Mouse (Mus musculus) cerebellum, postnatal 36 days (tissue): ENCODE results near the gene Tnfsf15.
A peak's percentile ranks its signal among the peaks of the same experiment; 100 is the strongest.

Experiments
- DNase-seq, 2 experiments: peaks; one replicate each; pipeline ENCODE4 v3.0.0; 2021 to 2022; ENCODE audit warnings: mixed read lengths in 2 of 2

Tnfsf15 gene

GRCm38 (mm10) chr4:63744693-63745171 lies at the start of gene Tnfsf15:
TSS of gene Tnfsf15 (minus strand) at chr4:63745113.
- peak; percentile 81 to 88 for DNase-seq

GRCm38 (mm10) chr4:63792328-63792727 lies 47.4 kb upstream of the Tnfsf15 start:
- DNase-seq: no peak

- DNase-seq: no peak
Measured at GRCm38 (mm10) chr4:63785466-63785865, 40.6 kb upstream of the Tnfsf15 start.

GRCm38 (mm10) chr4:63783826-63784225 lies 38.9 kb upstream of the Tnfsf15 start:
- no peak for DNase-seq

GRCm38 (mm10) chr4:63782970-63783613 lies 38.2 kb upstream of the Tnfsf15 start:
- no peak for DNase-seq

- DNase-seq: no peak
Measured at GRCm38 (mm10) chr4:63777223-63777622, 32.3 kb upstream of the Tnfsf15 start.

GRCm38 (mm10) chr4:63773306-63774090 lies 28.6 kb upstream of the Tnfsf15 start:
- DNase-seq: peak in 1 of 2 experiments; percentile 15

GRCm38 (mm10) chr4:63772514-63772913 lies 27.6 kb upstream of the Tnfsf15 start:
- no peak for DNase-seq

- no peak for DNase-seq
Measured at GRCm38 (mm10) chr4:63771291-63771690, 26.4 kb upstream of the Tnfsf15 start.

- no peak for DNase-seq
Measured at GRCm38 (mm10) chr4:63769161-63769560, 24.2 kb upstream of the Tnfsf15 start.

- DNase-seq: no peak
Measured at GRCm38 (mm10) chr4:63765050-63765449, 20.1 kb upstream of the Tnfsf15 start.

- DNase-seq: no peak
Measured at GRCm38 (mm10) chr4:63759931-63760330, 15.0 kb upstream of the Tnfsf15 start.

GRCm38 (mm10) chr4:63757527-63758154 lies 12.7 kb upstream of the Tnfsf15 start:
- no peak for DNase-seq

GRCm38 (mm10) chr4:63756072-63756471 lies 11.2 kb upstream of the Tnfsf15 start:
- DNase-seq: no peak

GRCm38 (mm10) chr4:63754467-63755020 lies 9.6 kb upstream of the Tnfsf15 start:
- no peak for DNase-seq

- no peak for DNase-seq
Measured at GRCm38 (mm10) chr4:63753855-63754254, 8.9 kb upstream of the Tnfsf15 start.

GRCm38 (mm10) chr4:63752687-63753523 lies 8.0 kb upstream of the Tnfsf15 start:
- peak in 1 of 2 experiments; percentile 23 for DNase-seq

GRCm38 (mm10) chr4:63748061-63748730 lies 3.3 kb upstream of the Tnfsf15 start:
- no peak for DNase-seq

- DNase-seq: no peak
Measured at GRCm38 (mm10) chr4:63745271-63745670, 358 bp upstream of the Tnfsf15 start.

- no peak for DNase-seq
Measured at GRCm38 (mm10) chr4:63743660-63744059, 1.3 kb downstream of the Tnfsf15 start.

GRCm38 (mm10) chr4:63742763-63743371 lies 2.0 kb downstream of the Tnfsf15 start:
- no peak for DNase-seq
